Mouse (Mus musculus) spleen, adult 2 months (tissue): ENCODE measurements at regions not wholly inside any gene's neighbourhood (a gene's known extent, or its start where the extent isn't known, plus 50 kb on each side); places are given as distances from the start of the nearest gene placed in this dataset.

Experiments
- DNase-seq, 2 experiments: peaks; one replicate each; pipeline versions ENCODE4 v3.0.0 to v3.0.0-alpha.2; 2012 to 2021; ENCODE audit warnings: low spot score in 2 of 2, low read depth in 1 of 2
- H3K27ac ChIP-seq: fragments of 200-500 bp; 2 replicates; pipeline ENCODE4 v1.5.1; 2012; ENCODE audit warnings: low read length, inconsistent platforms; ENCODE audit not compliant: insufficient read depth
- H3K27me3 ChIP-seq: fragments of 200-500 bp; 2 replicates; pipeline ENCODE4 v1.6.1; 2012; ENCODE audit warnings: mild to moderate bottlenecking, moderate library complexity, low read length, inconsistent platforms; ENCODE audit not compliant: control insufficient read depth, insufficient read depth
- H3K36me3 ChIP-seq: fragments of 200-500 bp; 2 replicates; pipeline ENCODE4 v1.6.1; 2012; ENCODE audit warnings: mild to moderate bottlenecking, low read length, inconsistent platforms; ENCODE audit not compliant: control insufficient read depth, insufficient read depth
- H3K4me1 ChIP-seq: fragments of 200-500 bp; 2 replicates; pipeline ENCODE4 v1.6.1; 2011; ENCODE audit warnings: inconsistent platforms; ENCODE audit not compliant: control insufficient read depth, insufficient read depth, insufficient read length
- H3K4me3 ChIP-seq: fragments of 200-500 bp; 2 replicates; pipeline ENCODE4 v1.5.1; 2011; ENCODE audit warnings: mild to moderate bottlenecking, inconsistent platforms; ENCODE audit not compliant: insufficient read depth, insufficient read length; ENCODE audit errors: extremely low read depth
- CTCF ChIP-seq: fragments of 200-500 bp; IDR thresholded peaks from 2 replicates; pipeline ENCODE4 v1.5.1; 2011; ENCODE audit warnings: mild to moderate bottlenecking, inconsistent platforms; ENCODE audit not compliant: insufficient read depth, insufficient read length, insufficient replicate concordance; ENCODE audit errors: extremely low read depth
- POLR2A ChIP-seq: fragments of 200-500 bp; IDR thresholded peaks from 2 replicates; pipeline ENCODE4 v1.6.1; 2011; ENCODE audit warnings: low read depth, low read length, inconsistent platforms
- WGBS: fragments of 180-500 bp; shearing (Covaris S2); methylation state at CpG from one replicate; pipeline ENCODE4 v1.1.7; 2018; 5-methylcytosine and 5-hydroxymethylcytosine counted together

GRCm38 (mm10) chr9:61101741-61102450 is 270.3 kb upstream of the Tle3 start:
- WGBS: 93% methylated on average over 7 of the region's 7 CpGs
- H3K27ac ChIP-seq: no peak overlapping the region
- H3K4me1 ChIP-seq: no peaks in the 10 kb centered on the region
- H3K4me3 ChIP-seq: no peak overlapping the region
- H3K27me3 ChIP-seq: no peaks in the 10 kb centered on the region
- no peak for TF ChIP-seq POLR2A
- TF ChIP-seq CTCF: no peak
- no peaks in the 10 kb centered on the region for H3K36me3 ChIP-seq
- no peak for DNase-seq

GRCm38 (mm10) chr9:61102451-61103358 is 269.5 kb upstream of the Tle3 start:
- Histone ChIP-seq H3K4me1 (no peaks in the 10 kb centered on the region), H3K27me3 (no peaks in the 10 kb centered on the region), H3K4me3 (no peak overlapping the region), H3K36me3 (no peaks in the 10 kb centered on the region), H3K27ac (no peak overlapping the region)
- 91% methylated on average over 24 of the region's 24 CpGs for WGBS
- DNase-seq: no peak
- TF ChIP-seq CTCF (no peak), POLR2A (no peak)

- no peaks in the 10 kb centered on the region for H3K36me3 ChIP-seq
- DNase-seq: no peak
- no peak overlapping the region for H3K27ac ChIP-seq
- H3K4me1 ChIP-seq: no peaks in the 10 kb centered on the region
- TF ChIP-seq CTCF: no peak
- no peak for TF ChIP-seq POLR2A
- 71% methylated on average over 15 of the region's 15 CpGs for WGBS
- H3K4me3 ChIP-seq: no peak overlapping the region
- H3K27me3 ChIP-seq: no peaks in the 10 kb centered on the region
Observed at GRCm38 (mm10) chr9:61105550-61106280, 266.5 kb upstream of the Tle3 start.

- TF ChIP-seq POLR2A: no peak
- no peak for TF ChIP-seq CTCF
- no peak overlapping the region for H3K4me3 ChIP-seq
- H3K27ac ChIP-seq: no peak overlapping the region
- DNase-seq: no peak
- no peaks in the 10 kb centered on the region for H3K36me3 ChIP-seq
- whole genome bisulfite sequencing: 88% methylated on average over 5 of the region's 5 CpGs
- no peaks in the 10 kb centered on the region for H3K4me1 ChIP-seq
- no peaks in the 10 kb centered on the region for H3K27me3 ChIP-seq
Observed at GRCm38 (mm10) chr9:61109519-61110285, 262.5 kb upstream of the Tle3 start.

GRCm38 (mm10) chr9:61111206-61111605 is 261.0 kb upstream of the Tle3 start:
- Histone ChIP-seq H3K36me3 (no peaks in the 10 kb centered on the region), H3K27ac (no peak overlapping the region), H3K4me1 (no peaks in the 10 kb centered on the region), H3K4me3 (no peak overlapping the region), H3K27me3 (no peaks in the 10 kb centered on the region)
- WGBS: 79% methylated on average over 7 of the region's 7 CpGs
- DNase-seq: no peak
- TF ChIP-seq CTCF (no peak), POLR2A (no peak)

- no peak overlapping the region for H3K27ac ChIP-seq
- TF ChIP-seq CTCF: no peak
- no peak for TF ChIP-seq POLR2A
- DNase-seq: no peak
- H3K4me1 ChIP-seq: no peaks in the 10 kb centered on the region
- no peak overlapping the region for H3K4me3 ChIP-seq
- 70% methylated on average over 19 of the region's 19 CpGs for WGBS
- no peaks in the 10 kb centered on the region for H3K36me3 ChIP-seq
- no peaks in the 10 kb centered on the region for H3K27me3 ChIP-seq
Observed at GRCm38 (mm10) chr9:61111733-61112415, 260.3 kb upstream of the Tle3 start.
